Mouse (Mus musculus): ENCODE measurements around the gene Psmc1. TPM values are rescaled to one million over a fixed set of nuclear protein-coding genes. Genes with fewer than 3 reads are reported as not detected.

Gene Psmc1
- polyA plus RNA-seq (2021), result 191 TPM

DNA sequence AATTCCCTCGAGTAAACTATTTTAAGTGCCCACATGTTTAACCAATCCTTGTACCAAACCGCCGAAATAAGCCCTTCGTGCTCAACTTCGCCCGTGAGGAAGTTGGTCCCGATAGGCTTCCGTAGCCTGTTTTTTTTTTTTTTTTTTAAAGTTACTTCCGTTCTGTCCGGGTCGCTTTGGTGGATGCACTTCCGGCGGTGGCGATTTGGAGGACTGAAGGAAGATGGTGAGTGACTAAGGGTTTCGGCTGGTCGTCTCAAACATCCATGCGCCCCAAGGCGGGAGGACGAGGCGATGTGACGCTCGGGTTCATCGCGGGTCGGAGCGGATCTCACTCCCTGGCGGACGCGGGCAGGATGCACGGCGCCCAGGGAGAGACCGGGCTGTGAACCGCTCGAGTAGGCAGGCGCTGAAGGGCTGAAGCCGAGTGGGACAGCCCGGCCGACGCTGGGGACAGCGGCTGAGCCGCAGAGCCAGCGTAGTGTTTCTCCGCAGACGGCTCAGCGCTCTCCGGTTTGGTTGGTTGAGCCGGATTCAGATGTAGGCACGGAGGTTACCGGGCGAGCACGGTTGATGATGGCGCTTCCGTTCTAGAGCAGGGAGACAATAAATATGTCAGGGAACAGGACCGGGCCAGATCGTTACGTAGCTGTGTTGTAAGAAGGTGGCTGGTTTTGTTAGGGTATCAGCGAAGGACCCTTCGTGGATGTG lies at the start of gene Psmc1:
Psmc1 (plus strand) TSS at position 169 of the 711 bp plus-strand sequence.
- POLR2A ChIA-PET, result interaction anchor here (0.7 kb wide), 3 partner anchors 10 to 738 kb away, joined by 3 to 6 read pairs (median 3); no protein-coding TSS in a partner anchor
- in situ Hi-C loops (cut with MboI; ENCODE audit: low pct_unique_long_range_greater_than_20kb), result loop anchor here (5.0 to 10.0 kb wide), 2 partner anchors 148 to 1025 kb away; partner anchors contain the start of gene Kcnk13
- CTCF ChIA-PET, result no interaction called here
- no peaks in the 10 kb centered on the region for H3K27me3 ChIP-seq
- no peak for TF ChIP-seq CTCF (IDR thresholded peaks at IDR 0.05)
- peak; percentile 63 for ATAC-seq
- DNase-seq (ENCODE audit: low read depth, low spot score), result peak; percentile 67

DNA sequence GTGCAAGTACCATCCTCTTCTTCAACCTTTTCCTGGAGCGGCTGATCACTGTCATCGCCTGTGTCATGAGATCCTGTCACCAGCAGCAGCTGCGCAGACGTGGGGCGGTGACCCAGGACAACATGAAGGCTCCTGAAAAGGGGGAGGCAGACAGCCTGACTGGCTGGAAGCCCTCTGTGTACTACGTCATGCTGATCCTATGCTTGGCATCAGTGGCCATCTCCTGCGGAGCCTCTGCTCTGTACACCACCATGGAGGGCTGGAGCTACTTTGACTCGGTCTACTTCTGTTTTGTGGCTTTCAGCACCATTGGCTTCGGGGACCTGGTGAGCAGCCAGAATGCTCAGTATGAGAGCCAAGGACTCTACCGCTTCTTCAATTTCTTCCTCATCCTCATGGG lies 48.9 kb upstream of the Psmc1 start:
- ChIA-PET CTCF (no interaction called here), POLR2A (no interaction called here)
- no peak for ATAC-seq
- TF ChIP-seq CTCF (IDR thresholded peaks at IDR 0.05), result no peak
- no peak for DNase-seq (ENCODE audit: low read depth, low spot score)
- in situ Hi-C loops (cut with MboI; ENCODE audit: low pct_unique_long_range_greater_than_20kb), result no loop called here
- H3K27me3 ChIP-seq, result peaks cover 35% of the 10 kb centered on the region

DNA sequence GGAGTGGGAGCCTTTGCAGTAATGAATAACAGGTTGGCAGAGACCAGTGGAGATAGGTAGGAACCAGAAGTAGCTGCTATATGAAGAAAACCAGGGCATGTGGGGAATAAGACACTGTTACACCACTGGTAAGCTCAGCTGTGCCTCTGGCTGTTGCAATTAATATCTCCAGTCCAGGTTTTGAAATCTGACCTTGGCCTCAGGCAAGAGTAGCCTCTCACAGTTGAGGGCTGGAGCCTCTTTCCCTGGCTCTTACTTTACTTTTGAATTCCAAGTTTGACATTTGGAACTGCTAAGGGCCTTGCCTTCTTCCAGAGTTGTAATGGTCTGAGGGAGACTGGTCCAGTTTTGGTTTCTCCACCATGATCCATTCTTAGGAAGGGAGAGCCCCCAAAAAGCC lies 48.1 kb upstream of the Psmc1 start:
- DNase-seq (ENCODE audit: low read depth, low spot score) (no peak), ATAC-seq (no peak)
- peaks cover 42% of the 10 kb centered on the region for H3K27me3 ChIP-seq
- no peak for TF ChIP-seq CTCF (IDR thresholded peaks at IDR 0.05)
- ChIA-PET CTCF (no interaction called here), POLR2A (no interaction called here)
- in situ Hi-C loops (cut with MboI; ENCODE audit: low pct_unique_long_range_greater_than_20kb), result no loop called here

GRCm38 (mm10) chr12:100062584-100062983 lies 47.4 kb upstream of the Psmc1 start:
- no peak for ATAC-seq
- in situ Hi-C loops (cut with MboI; ENCODE audit: low pct_unique_long_range_greater_than_20kb), result no loop called here
- CTCF ChIA-PET, result no interaction called here

GRCm38 (mm10) chr12:100065109-100065508 lies 44.8 kb upstream of the Psmc1 start:
- ChIA-PET CTCF (interaction anchor here (0.8 kb wide), 1 partner anchor 10 kb away, joined by 3 read pairs; no protein-coding TSS in a partner anchor), POLR2A (no interaction called here)
- peaks cover 59% of the 10 kb centered on the region for H3K27me3 ChIP-seq
- in situ Hi-C loops (cut with MboI; ENCODE audit: low pct_unique_long_range_greater_than_20kb), result no loop called here
- TF ChIP-seq CTCF (IDR thresholded peaks at IDR 0.05), result no peak
- no peak for DNase-seq (ENCODE audit: low read depth, low spot score)
- ATAC-seq, result no peak

More at GRCm38 (mm10) chr12:100062584-100062983, 47.4 kb upstream of the Psmc1 start:
- peaks cover 48% of the 10 kb centered on the region for H3K27me3 ChIP-seq
- no peak for DNase-seq (ENCODE audit: low read depth, low spot score)
- no peak for TF ChIP-seq CTCF (IDR thresholded peaks at IDR 0.05)
- POLR2A ChIA-PET, result no interaction called here

- POLR2A ChIA-PET, result no interaction called here
- CTCF ChIA-PET, result no interaction called here
- TF ChIP-seq CTCF (IDR thresholded peaks at IDR 0.05), result no peak
- H3K27me3 ChIP-seq, result peaks cover 48% of the 10 kb centered on the region
- DNase-seq (ENCODE audit: low read depth, low spot score) (no peak), ATAC-seq (no peak)
- in situ Hi-C loops (cut with MboI; ENCODE audit: low pct_unique_long_range_greater_than_20kb), result no loop called here
Measured at GRCm38 (mm10) chr12:100067477-100067876, 42.5 kb upstream of the Psmc1 start.

GRCm38 (mm10) chr12:100073201-100073672 lies 36.7 kb upstream of the Psmc1 start:
- TF ChIP-seq CTCF (IDR thresholded peaks at IDR 0.05), result no peak
- DNase-seq (ENCODE audit: low read depth, low spot score) (no peak), ATAC-seq (no peak)
- peaks cover 27% of the 10 kb centered on the region for H3K27me3 ChIP-seq
- in situ Hi-C loops (cut with MboI; ENCODE audit: low pct_unique_long_range_greater_than_20kb), result no loop called here
- CTCF ChIA-PET, result no interaction called here
- POLR2A ChIA-PET, result no interaction called here

GRCm38 (mm10) chr12:100075715-100076114 lies 34.2 kb upstream of the Psmc1 start:
- DNase-seq (ENCODE audit: low read depth, low spot score), result no peak
- no peak for TF ChIP-seq CTCF (IDR thresholded peaks at IDR 0.05)
- CTCF ChIA-PET, result no interaction called here
- POLR2A ChIA-PET, result no interaction called here
- H3K27me3 ChIP-seq, result peaks cover 23% of the 10 kb centered on the region
- no peak for ATAC-seq
- in situ Hi-C loops (cut with MboI; ENCODE audit: low pct_unique_long_range_greater_than_20kb), result no loop called here

- TF ChIP-seq CTCF (IDR thresholded peaks at IDR 0.05), result no peak
- POLR2A ChIA-PET, result no interaction called here
- DNase-seq (ENCODE audit: low read depth, low spot score) (no peak), ATAC-seq (no peak)
- in situ Hi-C loops (cut with MboI; ENCODE audit: low pct_unique_long_range_greater_than_20kb), result no loop called here
- peaks cover 32% of the 10 kb centered on the region for H3K27me3 ChIP-seq
- CTCF ChIA-PET, result no interaction called here
Measured at GRCm38 (mm10) chr12:100079636-100080286, 30.2 kb upstream of the Psmc1 start.

DNA sequence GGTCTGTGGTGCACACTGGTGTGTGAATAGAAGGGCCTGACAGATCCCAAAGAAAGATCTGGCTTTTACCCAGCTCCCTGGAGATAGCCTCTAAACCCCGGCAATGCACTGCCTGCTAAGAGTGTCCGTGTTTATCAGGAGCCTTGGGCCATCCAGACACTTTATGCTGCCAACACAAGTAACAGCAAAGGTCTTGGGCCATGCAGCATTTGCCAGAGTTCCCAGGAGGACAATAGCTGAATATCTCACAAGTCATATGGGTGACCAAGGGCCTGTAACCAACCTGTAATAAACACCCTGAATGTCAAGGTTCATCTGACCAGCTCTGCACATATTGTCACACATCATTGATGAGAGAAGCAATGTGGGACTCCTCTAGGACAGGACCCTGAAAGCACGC lies 21.9 kb upstream of the Psmc1 start:
- ATAC-seq (no peak), DNase-seq (ENCODE audit: low read depth, low spot score) (no peak)
- ChIA-PET CTCF (no interaction called here), POLR2A (no interaction called here)
- TF ChIP-seq CTCF (IDR thresholded peaks at IDR 0.05), result no peak
- in situ Hi-C loops (cut with MboI; ENCODE audit: low pct_unique_long_range_greater_than_20kb), result no loop called here
- H3K27me3 ChIP-seq, result peaks cover 45% of the 10 kb centered on the region

GRCm38 (mm10) chr12:100089265-100089664 lies 20.7 kb upstream of the Psmc1 start:
- in situ Hi-C loops (cut with MboI; ENCODE audit: low pct_unique_long_range_greater_than_20kb), result no loop called here
- DNase-seq (ENCODE audit: low read depth, low spot score) (no peak), ATAC-seq (no peak)
- ChIA-PET CTCF (no interaction called here), POLR2A (no interaction called here)
- H3K27me3 ChIP-seq, result peaks cover 49% of the 10 kb centered on the region
- TF ChIP-seq CTCF (IDR thresholded peaks at IDR 0.05), result no peak
